Mouse (Mus musculus): ENCODE data around the gene Lyg2. TPM values are rescaled to one million over a fixed set of nuclear protein-coding genes. Genes with fewer than 3 reads are reported as not detected.
A peak's percentile ranks its signal among the peaks of the same experiment; 100 is the strongest.

Gene Lyg2
- polyA plus RNA-seq, 1 experiment from 2014 or later = not detected

GRCm38 (mm10) chr1:37864511-37865400 is 51.5 kb downstream of the Lyg2 start:
- Histone ChIP-seq H3K27ac (peak overlapping the region; percentile 87), H3K4me3 (replicated peaks) (peak overlapping the region; percentile 69), H3K4me2 (peak overlapping the region; percentile 92), H3K9me3 (replicated peaks) (no peaks in the 10 kb centered on the region), H3K27me3 (no peaks in the 10 kb centered on the region), H3K36me3 (no peaks in the 10 kb centered on the region), H3K9ac (peak overlapping the region; percentile 81), H3K4me1 (replicated peaks) (peaks cover 31% of the 10 kb centered on the region)
- WGBS (ENCODE audit: insufficient replicate concordance) = under 1% methylated on average over 89 of the region's 90 CpGs
- peak; percentile 96 for ATAC-seq (ENCODE audit: low read depth)
- DNase-seq = peak; percentile 99

Other genes with a start within 250 kb of the Lyg2 start
- 0.09 and 0.13 TPM in 2 replicates for gene 2010300C02Rik, start 196.4 kb downstream of the Lyg2 start, polyA plus RNA-seq (2015; fragmentation: Nextera tagmentation; extraction: Ambion mirVana)
- gene Tsga10, start 50.1 kb downstream of the Lyg2 start, polyA plus RNA-seq (2015; fragmentation: Nextera tagmentation; extraction: Ambion mirVana) = 1.6 and 1.9 TPM in 2 replicates
- gene Lipt1, start 44.8 kb downstream of the Lyg2 start, polyA plus RNA-seq (2015; fragmentation: Nextera tagmentation; extraction: Ambion mirVana) = 5.4 and 6.9 TPM in 2 replicates
- 16.0 and 22.9 TPM in 2 replicates for gene Mitd1, start 26.1 kb downstream of the Lyg2 start, polyA plus RNA-seq (2015; fragmentation: Nextera tagmentation; extraction: Ambion mirVana)
- 222 and 231 TPM in 2 replicates for gene Mrpl30, start 26.0 kb downstream of the Lyg2 start, polyA plus RNA-seq (2015; fragmentation: Nextera tagmentation; extraction: Ambion mirVana)
- gene Lyg1, start 41.3 kb upstream of the Lyg2 start, polyA plus RNA-seq (2015; fragmentation: Nextera tagmentation; extraction: Ambion mirVana) = not detected in 2 replicates
- 80.9 and 88.7 TPM in 2 replicates for gene Txndc9, start 81.4 kb upstream of the Lyg2 start, polyA plus RNA-seq (2015; fragmentation: Nextera tagmentation; extraction: Ambion mirVana)
- gene Eif5b, start 81.5 kb upstream of the Lyg2 start, polyA plus RNA-seq (2015; fragmentation: Nextera tagmentation; extraction: Ambion mirVana) = 25.1 and 28.3 TPM in 2 replicates
- gene Rev1, start 213.3 kb upstream of the Lyg2 start, polyA plus RNA-seq (2015; fragmentation: Nextera tagmentation; extraction: Ambion mirVana) = 15.3 and 20.5 TPM in 2 replicates